Mouse (Mus musculus) kidney, adult 11 months (tissue): ENCODE measurements around the gene H60b.
"Not testable (repeated sequence)": the region's sequence is repeated elsewhere in the genome, so short reads cannot be mapped to it uniquely, and the experiment has no call there.

Experiments used
- DNase-seq: peaks from one replicate; pipeline ENCODE4 v3.0.0; 2022

Gene H60b

DNA sequence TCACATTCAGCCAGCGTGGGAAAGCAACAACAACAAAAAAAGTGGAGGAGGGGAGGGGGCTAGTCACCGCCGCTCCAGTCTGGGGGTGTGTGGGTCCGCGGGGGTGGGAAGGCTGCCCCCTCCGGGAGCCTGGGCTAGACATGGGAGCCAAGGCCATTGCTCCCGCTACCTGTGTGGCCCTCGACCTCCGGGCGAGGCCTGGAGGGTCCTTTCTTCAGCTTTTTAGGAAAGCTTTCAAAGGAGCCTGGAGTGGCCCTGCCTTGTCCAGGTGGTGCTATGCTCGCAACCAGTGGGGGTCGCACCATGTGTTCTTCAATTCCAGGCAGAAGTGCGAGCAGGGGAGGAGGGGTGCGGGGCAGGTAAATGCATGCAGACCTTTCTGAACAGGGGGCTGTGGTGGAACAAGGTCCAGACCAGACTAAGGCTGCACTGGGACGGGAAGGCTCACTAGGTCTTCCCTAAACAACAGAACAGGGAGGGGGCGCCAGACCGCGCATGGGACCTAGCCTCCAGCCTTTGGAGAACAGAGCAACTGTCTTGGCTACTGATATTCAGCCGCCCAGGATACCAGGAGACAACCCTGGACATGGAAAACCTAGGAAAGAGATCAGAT is 116.2 kb downstream of the H60b start:
- no peak for DNase-seq

DNA sequence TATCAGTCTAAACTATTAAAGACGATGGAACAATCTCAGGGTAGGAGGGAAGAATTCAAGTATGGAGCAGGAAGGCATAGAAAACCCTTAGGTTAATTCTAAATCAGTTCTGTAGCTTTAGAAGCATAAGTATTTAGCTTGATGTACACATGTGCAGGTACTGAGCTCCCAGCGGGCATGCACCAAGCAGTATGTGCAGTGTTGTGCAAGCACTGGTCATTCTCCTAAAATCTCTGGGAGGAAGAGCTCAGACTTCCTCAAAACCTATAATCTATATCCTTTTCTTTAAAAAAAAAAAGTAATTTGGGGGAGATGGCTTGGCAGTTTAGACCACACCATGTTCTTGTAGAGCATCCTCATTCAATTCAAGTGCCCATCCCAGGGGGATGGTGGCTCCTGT is 120.1 kb downstream of the H60b start:
- not testable (repeated sequence) for DNase-seq

DNA sequence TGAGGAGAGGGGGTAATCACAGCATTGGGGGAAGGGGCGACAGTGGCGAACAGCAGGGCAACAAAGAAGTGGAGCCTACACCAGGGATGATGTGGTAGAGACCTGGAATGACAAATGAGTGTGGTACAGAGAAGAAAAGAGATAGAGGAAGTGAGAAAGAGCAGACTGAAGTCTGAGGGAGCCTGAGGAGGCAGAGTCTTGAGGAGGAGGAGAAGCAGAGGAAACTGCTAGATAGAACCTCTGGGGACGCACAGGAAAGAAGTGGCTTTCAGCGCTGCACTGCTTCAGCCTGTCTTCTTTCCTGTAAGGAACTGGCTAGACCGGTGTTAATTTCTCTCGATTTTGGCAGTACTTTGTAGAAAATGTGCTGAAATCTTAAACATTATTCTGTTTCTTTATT is 124.4 kb downstream of the H60b start:
- no peak for DNase-seq

DNA sequence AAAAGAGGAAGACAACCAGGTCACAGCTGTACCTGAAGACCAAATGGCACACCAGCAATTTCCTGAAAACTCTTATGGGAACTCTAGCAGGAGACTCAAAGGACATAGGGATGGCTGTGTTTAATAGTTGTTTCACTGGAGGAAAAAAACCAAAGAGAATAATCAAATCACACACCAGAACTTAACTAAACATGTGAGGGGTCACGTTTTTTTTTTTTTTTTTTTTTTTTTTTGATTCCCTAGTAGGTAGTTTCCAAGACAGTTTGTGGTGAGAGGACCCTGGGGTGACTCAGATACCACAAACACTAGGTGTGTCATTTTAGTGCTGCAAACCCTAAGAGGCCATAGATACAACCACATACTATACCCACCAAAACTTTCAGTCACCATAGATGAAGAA is 137.3 kb downstream of the H60b start:
- DNase-seq = no peak

DNA sequence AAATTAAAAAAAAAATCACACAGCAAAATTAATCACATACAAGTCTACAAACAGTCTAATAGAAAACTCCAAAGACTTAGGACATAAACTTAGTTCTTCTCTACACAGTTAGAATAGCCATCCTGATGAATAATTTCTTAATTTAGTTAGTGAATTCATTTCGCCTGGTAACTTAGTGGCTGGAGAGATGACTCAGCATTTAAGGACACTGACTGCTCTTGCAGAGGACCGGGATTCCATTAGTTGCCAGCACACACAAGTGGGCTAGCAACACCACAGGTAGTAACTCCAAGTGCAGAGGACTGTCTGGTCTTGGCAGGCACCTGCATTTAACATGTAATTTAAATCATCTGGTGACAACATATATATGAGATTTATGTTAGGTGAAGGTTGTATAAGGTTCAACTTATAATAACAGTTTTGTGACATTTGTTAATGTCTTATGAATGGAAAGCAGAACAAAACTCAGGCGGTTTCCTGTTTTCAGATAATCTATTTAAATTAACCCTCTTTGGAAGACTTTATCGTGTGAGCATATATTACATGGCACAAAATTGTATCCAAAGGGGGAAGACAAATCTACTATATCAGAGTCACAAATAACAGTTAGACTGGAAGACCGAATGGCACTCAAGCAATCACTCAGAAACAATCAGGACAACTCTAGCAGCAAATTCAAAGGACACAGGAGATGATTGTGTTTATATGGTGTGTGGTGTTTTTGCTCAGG is 138.8 kb downstream of the H60b start:
- no peak for DNase-seq

DNA sequence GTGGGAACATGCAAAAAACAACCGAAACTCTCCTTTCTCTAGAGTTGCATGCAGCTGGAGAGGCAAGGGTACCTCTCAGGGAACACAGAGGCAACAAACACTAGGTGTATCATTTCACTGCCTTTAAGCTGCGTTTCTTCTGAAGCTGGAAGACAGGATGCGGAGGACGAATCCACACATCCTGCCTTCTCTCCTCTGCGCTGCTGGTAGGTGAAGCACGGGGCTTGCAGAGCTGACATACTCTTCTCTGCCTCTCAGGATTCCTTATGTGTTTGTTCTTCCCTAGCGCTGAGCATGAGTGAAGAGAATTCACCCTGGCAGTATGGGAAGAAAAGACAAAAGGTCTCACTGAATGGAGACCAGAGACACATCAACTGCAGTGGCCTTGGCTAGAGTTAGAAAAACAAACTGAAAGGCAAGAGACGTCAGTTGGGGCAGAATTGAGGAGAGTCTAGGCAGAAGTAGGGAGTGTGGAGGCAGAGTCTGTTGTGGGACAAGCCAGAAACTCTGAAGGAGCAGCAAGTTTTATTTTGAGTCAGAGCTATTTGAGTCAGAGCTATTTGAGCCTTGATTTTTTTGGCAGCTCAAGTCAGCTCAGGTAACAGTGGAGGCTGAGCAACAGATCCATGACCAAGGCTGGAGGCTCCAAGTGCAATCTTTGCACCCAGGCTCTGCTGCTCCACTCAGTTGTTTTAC is 139.5 kb downstream of the H60b start:
- DNase-seq = no peak

DNA sequence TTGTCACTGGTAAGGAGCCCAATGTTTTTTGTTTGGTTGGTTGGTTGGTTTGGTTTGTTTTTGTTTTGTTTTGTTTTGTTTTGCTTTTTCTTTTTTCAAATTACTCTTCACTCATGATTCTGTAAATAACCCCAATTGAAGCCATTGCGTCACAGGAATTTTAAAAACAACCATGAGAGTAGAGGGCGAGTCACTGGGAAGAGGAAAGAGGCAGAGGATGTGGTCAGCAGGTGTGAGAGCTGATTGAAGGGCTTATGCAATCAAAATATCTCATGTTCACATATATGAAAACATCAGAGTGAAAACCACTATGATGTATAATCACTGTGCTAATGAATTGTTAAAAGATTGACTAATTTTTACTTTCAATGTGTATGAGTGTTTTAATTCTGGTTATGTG is 140.9 kb downstream of the H60b start:
- no peak for DNase-seq

DNA sequence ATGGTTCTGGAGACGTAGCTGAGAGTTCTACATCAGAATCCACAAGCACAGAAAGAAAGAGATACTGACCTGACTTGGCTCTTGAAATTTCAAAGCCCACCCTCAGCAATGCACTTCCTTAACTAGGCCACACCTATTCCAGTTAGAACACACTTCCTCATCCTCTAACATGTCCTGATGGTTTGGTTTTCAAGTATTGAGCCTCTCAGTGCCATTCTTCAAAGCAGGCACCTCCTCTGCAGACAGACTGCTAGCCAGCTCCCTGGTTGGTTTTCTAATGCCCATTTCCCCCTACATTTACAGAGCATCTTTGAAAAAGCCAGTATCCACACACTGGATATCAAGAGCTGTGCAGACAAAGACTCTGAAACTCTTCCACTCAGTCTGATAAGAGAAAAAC is 143.3 kb downstream of the H60b start:
- no peak for DNase-seq

DNA sequence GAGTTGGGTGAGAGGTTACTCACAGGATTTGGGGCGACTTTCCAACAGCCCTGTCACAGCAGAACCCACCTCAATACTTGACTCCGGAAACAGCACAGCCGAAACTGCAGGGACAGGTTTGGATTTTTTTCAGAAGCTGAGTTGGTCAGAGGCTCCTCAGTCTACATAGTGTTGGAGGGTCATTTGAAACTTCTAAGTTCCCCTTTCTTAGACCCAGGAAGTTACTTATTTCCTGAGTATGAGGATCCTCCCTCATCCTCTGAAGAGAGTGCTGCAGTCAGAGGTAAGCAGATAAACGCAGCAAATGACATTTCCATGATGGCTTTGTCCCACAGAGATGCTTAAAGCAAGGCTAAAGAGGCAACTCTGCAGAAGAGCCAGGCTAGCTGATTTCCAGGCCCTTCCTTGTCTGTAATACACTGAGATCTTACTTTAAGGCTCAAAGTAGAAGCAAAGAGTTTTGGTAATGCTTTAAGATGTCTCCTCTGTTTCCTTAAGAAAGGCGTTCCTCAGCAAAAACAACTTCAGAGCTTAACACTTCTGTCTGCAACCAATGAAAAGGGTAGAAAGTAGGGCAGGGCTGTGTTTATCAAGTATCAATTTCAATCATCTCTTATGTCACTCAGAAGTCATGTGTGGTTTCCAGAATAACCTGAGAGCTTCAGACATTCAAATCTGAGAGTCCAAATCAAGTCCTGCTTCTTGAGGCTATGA is 144.1 kb downstream of the H60b start:
- no peak for DNase-seq

DNA sequence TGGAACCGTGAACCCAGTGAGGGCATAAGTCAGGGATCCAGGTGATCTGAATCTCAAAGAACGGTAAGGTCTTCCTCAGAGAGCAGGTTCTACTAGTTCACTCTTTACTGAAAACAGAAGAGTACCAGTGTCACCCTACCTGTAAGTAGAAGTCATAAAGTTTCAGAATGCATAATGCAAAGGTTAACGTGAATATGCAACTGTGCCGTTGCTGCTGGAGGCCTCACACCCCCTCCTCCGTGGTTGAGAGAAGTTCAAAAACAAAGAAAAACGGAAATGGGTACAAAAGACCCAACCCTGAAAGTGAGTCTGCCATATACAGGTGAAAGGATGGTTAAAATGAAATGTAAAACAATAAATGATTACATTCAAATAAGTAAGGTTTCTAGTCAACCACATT is 145.3 kb downstream of the H60b start:
- DNase-seq = no peak

DNA sequence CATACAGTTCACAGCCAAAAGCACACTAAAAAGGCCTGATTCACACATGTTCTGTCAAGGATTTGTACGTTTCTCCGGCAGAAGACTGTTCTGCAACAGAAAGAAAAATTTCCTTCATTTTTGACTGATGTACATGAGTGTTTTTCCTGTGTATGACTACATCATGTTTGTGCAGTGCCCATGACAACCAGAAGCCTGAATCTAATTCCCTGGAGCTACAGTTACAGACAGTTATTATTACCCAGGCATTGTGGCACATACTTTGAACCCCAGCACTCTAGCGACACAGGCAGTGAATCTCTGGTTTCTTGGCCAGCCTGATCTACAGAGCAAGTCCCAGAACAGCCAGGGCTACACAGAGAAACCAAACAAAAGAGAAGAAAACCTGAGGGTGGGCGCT is 147.4 kb downstream of the H60b start:
- no peak for DNase-seq

DNA sequence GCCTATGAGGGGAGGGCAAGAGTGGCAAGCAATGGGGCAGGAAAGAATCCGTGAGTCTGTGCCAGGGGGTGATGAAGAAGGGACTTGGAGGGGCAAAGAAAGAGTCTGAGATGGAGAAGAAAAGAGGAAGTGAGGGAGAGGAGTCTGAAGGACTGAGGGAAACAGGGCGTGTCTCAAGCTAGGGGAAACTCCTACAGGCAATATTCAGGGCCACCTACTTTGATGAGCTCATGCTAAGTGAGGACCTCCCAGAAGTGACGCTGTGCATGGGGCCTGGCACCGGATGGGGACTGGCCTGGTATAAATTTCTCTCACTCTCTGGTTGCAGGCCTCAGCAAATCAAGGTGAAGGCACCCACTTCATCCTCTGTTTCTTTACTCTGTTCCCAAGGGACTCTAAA is 148.1 kb downstream of the H60b start:
- DNase-seq = no peak

DNA sequence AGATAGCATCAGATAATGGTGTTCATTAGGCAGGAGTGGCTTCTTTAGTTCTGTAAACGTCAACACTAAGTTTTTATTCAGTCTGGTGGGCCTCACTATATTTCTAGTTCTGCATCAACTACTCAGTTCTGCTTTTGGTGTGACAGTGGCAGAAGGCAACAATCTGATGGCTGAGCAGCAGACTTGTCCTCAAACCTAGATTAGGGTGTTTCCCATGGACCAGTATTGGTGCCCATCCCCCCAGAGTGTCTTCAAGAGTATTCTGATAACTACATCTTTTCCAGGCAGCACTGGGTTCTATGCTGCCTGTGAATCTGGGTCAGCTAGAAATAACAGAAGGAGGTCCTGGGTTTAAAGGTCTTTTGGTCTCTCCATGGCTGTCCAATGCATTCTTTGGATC is 149.8 kb downstream of the H60b start:
- no peak for DNase-seq

DNA sequence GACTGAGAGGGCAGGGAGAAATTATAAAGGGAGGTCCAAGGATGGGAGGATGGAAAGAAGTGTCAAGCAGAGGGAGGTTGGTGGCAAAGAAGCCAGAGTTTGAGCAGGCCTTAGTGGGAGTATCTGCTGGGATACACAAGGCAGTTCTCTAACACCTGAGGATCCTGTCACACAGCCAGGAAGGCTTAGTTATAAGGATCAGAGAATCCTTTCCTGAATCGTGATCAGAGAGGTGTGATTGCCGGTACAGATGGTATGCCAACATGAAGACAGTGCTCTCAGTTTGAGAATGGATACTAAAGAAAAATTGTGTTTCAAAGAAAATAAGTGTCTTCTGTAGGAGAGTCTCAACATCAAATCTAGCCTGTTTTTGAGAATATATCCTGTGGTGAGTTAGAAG is 164.5 kb downstream of the H60b start:
- no peak for DNase-seq
